Mouse (Mus musculus): ENCODE measurements around the gene Olfr1375.
"Not testable (repeated sequence)": the region's sequence is repeated elsewhere in the genome, so short reads cannot be mapped to it uniquely, and the experiment has no call there.

DNA sequence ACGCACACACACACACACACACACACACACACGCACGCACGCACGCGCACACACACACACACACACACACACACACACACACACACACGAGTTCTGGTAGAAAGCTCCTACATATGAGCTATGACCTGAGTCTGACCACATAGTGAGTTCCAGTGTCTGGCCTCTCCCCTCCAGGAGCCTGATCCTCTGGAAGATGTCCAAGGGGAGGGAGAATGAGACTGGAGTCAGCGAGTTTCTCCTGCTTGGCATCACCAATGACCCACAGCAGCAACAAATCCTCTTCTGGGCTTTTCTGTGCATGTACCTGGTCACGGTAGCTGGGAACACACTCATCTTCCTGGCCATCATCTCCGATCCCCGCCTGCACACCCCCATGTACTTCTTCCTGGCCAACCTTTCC lies 21.1 kb upstream of the Olfr1375 start:
- not testable (repeated sequence) for TF ChIP-seq CTCF (IDR thresholded peaks at IDR 0.05; ENCODE audit: low read depth, low read length); EP300 (IDR thresholded peaks at IDR 0.05; ENCODE audit: insufficient read depth, low read depth, low read length); POLR2A (IDR thresholded peaks at IDR 0.05; ENCODE audit: insufficient read depth, low read length)

All from ES-Bruce4 (cell line).